Mouse (Mus musculus): Measurements from ENCODE around the gene Errfi1.

- no peak for TF ChIP-seq CTCF (IDR thresholded peaks at IDR 0.05; ENCODE audit: low read depth, low read length)
- no peak for TF ChIP-seq POLR2A (IDR thresholded peaks at IDR 0.05; ENCODE audit: extremely low read depth, insufficient read depth, low read length)
Observed at GRCm38 (mm10) chr4:150843181-150843580, 10.5 kb upstream of the Errfi1 start.
